Mouse (Mus musculus) kidney, postnatal 0 days (tissue): ENCODE measurements around the gene Mitf. TPM values are rescaled to one million over a fixed set of nuclear protein-coding genes. Genes with fewer than 3 reads are reported as not detected.

Experiments used
- ATAC-seq: fragments of 200-750 bp; cut with Nextera tagmentation; replicated peaks from 2 replicates; pipeline ENCODE4 v1.8.0; 2017; ENCODE audit warnings: low read depth, moderate number of reproducible peaks, moderate TSS enrichment, moderate library complexity; ENCODE audit not compliant: low FRiP score
- DNase-seq: peaks from one replicate; pipeline ENCODE4 v3.0.0-alpha.2; 2016; ENCODE audit warnings: low spot score
- H3K27ac ChIP-seq: fragments of 300-500 bp; sonication (generic); 2 replicates; pipeline ENCODE4 v1.5.1; 2014; ENCODE audit warnings: mild to moderate bottlenecking
- H3K27me3 ChIP-seq: fragments of 300-500 bp; sonication (generic); 2 replicates; pipeline ENCODE4 v1.6.1; 2014; ENCODE audit warnings: low read length, mixed read lengths; ENCODE audit not compliant: insufficient read depth
- H3K36me3 ChIP-seq: fragments of 300-500 bp; sonication (generic); 2 replicates; pipeline ENCODE4 v1.6.1; 2014; ENCODE audit warnings: low read length, mixed read lengths; ENCODE audit not compliant: insufficient read depth
- H3K4me1 ChIP-seq: fragments of 300-500 bp; sonication (generic); replicated peaks from 2 replicates; pipeline ENCODE4 v1.6.1; 2014; ENCODE audit warnings: antibody characterized with exemption, low read length, mixed read lengths; ENCODE audit not compliant: insufficient read depth
- H3K4me2 ChIP-seq: fragments of 300-500 bp; sonication (generic); 2 replicates; pipeline ENCODE4 v1.6.1; 2014; ENCODE audit warnings: mild to moderate bottlenecking, low read length, moderate library complexity, mixed read lengths
- H3K4me3 ChIP-seq: fragments of 300-500 bp; sonication (generic); replicated peaks from 2 replicates; pipeline ENCODE4 v1.5.1; 2014; ENCODE audit warnings: low read depth, low read length
- H3K9ac ChIP-seq: fragments of 300-500 bp; sonication (generic); 2 replicates; pipeline ENCODE4 v1.6.1; 2014; ENCODE audit warnings: low read depth, low read length
- H3K9me3 ChIP-seq: fragments of 300-500 bp; sonication (generic); replicated peaks from 2 replicates; pipeline ENCODE4 v1.6.1; 2016; ENCODE audit warnings: low read length, inconsistent platforms, mixed read lengths
- CTCF ChIP-seq: IDR thresholded peaks from 2 replicates; pipeline ENCODE4 v1.5.1; 2016; ENCODE audit warnings: antibody characterized with exemption, low read depth, mild to moderate bottlenecking, moderate library complexity
- WGBS: fragments of 180-500 bp; shearing (Covaris S2); extraction: QIAGEN DNeasy Blood & Tissue Kit; methylation state at CpG from one replicate; pipeline ENCODE4 v1.1.7; 2014; 5-methylcytosine and 5-hydroxymethylcytosine counted together
- polyA plus RNA-seq: library from polyadenylated mRNA; unstranded; fragments of >200 nt; fragmentation: Nextera tagmentation; extraction: Ambion mirVana; gene quantifications from 2 replicates; pipeline ENCODE4 v1.2.1, GENCODE M21; 2015

Mitf gene
- polyA plus RNA-seq, 1 experiment from 2014 or later, result 6.8 TPM

GRCm38 (mm10) chr6:97995606-97996307, 188.9 kb downstream of the Mitf start:
- no peak overlapping the region for H3K27ac ChIP-seq
- ATAC-seq (no peak), DNase-seq (peak; percentile 50)
- H3K4me2 ChIP-seq, result no peak overlapping the region
- H3K4me3 ChIP-seq, result no peak overlapping the region
- TF ChIP-seq CTCF, result no peak
- 40% methylated on average over 11 of the region's 11 CpGs for WGBS
- H3K27me3 ChIP-seq, result no peaks in the 10 kb centered on the region
- no peaks in the 10 kb centered on the region for H3K36me3 ChIP-seq
- H3K4me1 ChIP-seq, result 0 out of 2 replicates have a peak, but pooled peaks cover 2% of the 10 kb centered on the region
- no peak overlapping the region for H3K9ac ChIP-seq
- H3K9me3 ChIP-seq, result no peaks in the 10 kb centered on the region

GRCm38 (mm10) chr6:98001551-98001950, 194.7 kb downstream of the Mitf start:
- no peaks in the 10 kb centered on the region for H3K9me3 ChIP-seq
- H3K27me3 ChIP-seq, result no peaks in the 10 kb centered on the region
- no peak overlapping the region for H3K4me2 ChIP-seq
- no peak overlapping the region for H3K27ac ChIP-seq
- H3K4me1 ChIP-seq, result no peaks in the 10 kb centered on the region
- TF ChIP-seq CTCF, result no peak
- no peak for ATAC-seq
- no peak overlapping the region for H3K4me3 ChIP-seq
- no peak overlapping the region for H3K9ac ChIP-seq
- no peaks in the 10 kb centered on the region for H3K36me3 ChIP-seq
- DNase-seq, result no peak
- 69% methylated on average over 4 of the region's 4 CpGs for WGBS

DNA sequence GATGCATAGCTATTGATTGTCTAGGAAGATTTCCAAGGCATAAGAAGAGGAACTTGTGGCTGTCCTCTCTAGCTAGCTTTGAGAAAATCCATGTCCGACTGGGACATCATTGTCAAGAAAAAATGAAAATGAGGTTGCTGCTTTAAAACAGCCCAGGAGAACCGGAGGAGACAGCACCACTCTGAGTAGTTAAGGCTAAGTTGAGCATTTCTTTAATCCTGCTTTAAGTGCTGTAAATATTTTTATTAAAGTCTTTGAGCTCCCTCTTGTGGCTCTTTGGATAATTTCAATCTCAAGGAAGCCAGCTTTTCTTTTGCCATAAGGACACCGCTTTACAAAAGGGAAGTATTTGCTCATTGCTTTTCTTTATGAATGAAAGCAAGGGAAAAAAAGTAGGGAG, 196.3 kb downstream of the Mitf start:
- TF ChIP-seq CTCF, result peak; percentile 75
- H3K4me1 ChIP-seq, result no peaks in the 10 kb centered on the region
- DNase-seq, result peak; percentile 89
- H3K9me3 ChIP-seq, result no peaks in the 10 kb centered on the region
- H3K36me3 ChIP-seq, result no peaks in the 10 kb centered on the region
- no peak overlapping the region for H3K27ac ChIP-seq
- H3K4me3 ChIP-seq, result no peak overlapping the region
- WGBS, result 19% methylated on average over 3 of the region's 3 CpGs
- H3K4me2 ChIP-seq, result no peak overlapping the region
- ATAC-seq, result no peak
- no peaks in the 10 kb centered on the region for H3K27me3 ChIP-seq
- H3K9ac ChIP-seq, result no peak overlapping the region

DNA sequence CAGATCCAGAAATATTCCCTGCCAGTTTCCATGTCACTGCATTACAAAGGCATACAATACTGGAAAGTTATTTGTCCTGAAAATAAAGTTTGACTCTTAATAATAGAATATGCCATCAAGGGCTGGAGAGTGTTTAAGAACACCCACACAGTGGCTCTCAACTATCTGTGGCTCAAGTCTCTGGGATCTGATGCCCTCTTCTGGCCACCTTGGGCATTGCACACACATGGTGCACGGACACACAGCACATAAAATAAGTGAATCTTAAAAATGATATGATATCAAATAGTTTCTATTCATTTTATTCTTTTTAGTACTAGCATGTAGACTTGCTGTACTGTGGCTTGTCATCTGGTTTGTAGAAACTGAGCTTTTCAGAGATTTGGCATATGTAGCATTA, 198.7 kb downstream of the Mitf start:
- WGBS, result 81% methylated on average over 1 of the region's 1 CpGs
- no peak for DNase-seq

DNA sequence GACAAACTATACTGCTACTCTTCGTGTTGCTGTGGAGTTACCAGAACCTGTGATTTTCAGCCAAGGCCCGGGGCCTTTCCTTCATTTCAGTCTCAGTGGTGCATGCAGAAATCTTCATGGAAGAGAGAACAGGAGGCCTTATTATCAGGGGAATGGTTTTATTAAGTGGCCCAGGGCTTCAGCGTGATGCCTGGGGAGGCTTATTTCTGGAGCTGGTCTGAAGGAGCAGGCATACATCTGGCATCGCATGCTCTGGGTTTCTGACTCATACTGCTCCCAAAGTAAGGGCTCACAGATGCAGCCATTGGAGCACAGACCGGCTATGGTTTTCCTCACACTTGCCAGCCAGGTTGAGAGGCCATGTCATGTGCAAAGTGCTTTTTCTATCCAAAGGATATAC, 208.2 kb downstream of the Mitf start:
- DNase-seq (peak; percentile 1), ATAC-seq (no peak)
- Histone ChIP-seq H3K9me3 (no peaks in the 10 kb centered on the region), H3K36me3 (no peaks in the 10 kb centered on the region), H3K4me1 (no peaks in the 10 kb centered on the region), H3K4me2 (no peak overlapping the region), H3K27ac (no peak overlapping the region), H3K9ac (no peak overlapping the region), H3K27me3 (no peaks in the 10 kb centered on the region), H3K4me3 (no peak overlapping the region)
- WGBS, result 58% methylated on average over 5 of the region's 5 CpGs
- no peak for TF ChIP-seq CTCF

More for the DNA sequence above, 198.7 kb downstream of the Mitf start:
- Histone ChIP-seq H3K9ac (no peak overlapping the region), H3K4me1 (no peaks in the 10 kb centered on the region), H3K4me2 (no peak overlapping the region), H3K36me3 (no peaks in the 10 kb centered on the region), H3K27ac (no peak overlapping the region), H3K4me3 (no peak overlapping the region), H3K9me3 (no peaks in the 10 kb centered on the region), H3K27me3 (no peaks in the 10 kb centered on the region)
- ATAC-seq, result no peak
- peak; percentile 70 for TF ChIP-seq CTCF

- H3K4me1 ChIP-seq, result no peaks in the 10 kb centered on the region
- DNase-seq (no peak), ATAC-seq (no peak)
- H3K9ac ChIP-seq, result no peak overlapping the region
- H3K27me3 ChIP-seq, result no peaks in the 10 kb centered on the region
- no peak overlapping the region for H3K4me2 ChIP-seq
- H3K4me3 ChIP-seq, result no peak overlapping the region
- TF ChIP-seq CTCF, result no peak
- WGBS, result 66% methylated on average over 5 of the region's 5 CpGs
- H3K27ac ChIP-seq, result no peak overlapping the region
- H3K9me3 ChIP-seq, result no peaks in the 10 kb centered on the region
- no peaks in the 10 kb centered on the region for H3K36me3 ChIP-seq
Observed at GRCm38 (mm10) chr6:98015819-98016218, 209.0 kb downstream of the Mitf start.

- DNase-seq (no peak), ATAC-seq (no peak)
- Histone ChIP-seq H3K9me3 (no peaks in the 10 kb centered on the region), H3K27me3 (no peaks in the 10 kb centered on the region), H3K27ac (no peak overlapping the region), H3K36me3 (no peaks in the 10 kb centered on the region), H3K4me2 (no peak overlapping the region), H3K9ac (no peak overlapping the region), H3K4me3 (no peak overlapping the region), H3K4me1 (no peaks in the 10 kb centered on the region)
- no peak for TF ChIP-seq CTCF
- 66% methylated on average over 1 of the region's 1 CpGs for WGBS
Observed at GRCm38 (mm10) chr6:98023876-98024275, 217.0 kb downstream of the Mitf start.
